Mouse (Mus musculus): ENCODE measurements at regions not wholly inside any gene's neighbourhood (a gene's known extent, or its start where the extent isn't known, plus 50 kb on each side); places are given as distances from the start of the nearest gene placed in this dataset.
"Not testable (repeated sequence)": the region's sequence is repeated elsewhere in the genome, so short reads cannot be mapped to it uniquely, and the experiment has no call there.

DNA sequence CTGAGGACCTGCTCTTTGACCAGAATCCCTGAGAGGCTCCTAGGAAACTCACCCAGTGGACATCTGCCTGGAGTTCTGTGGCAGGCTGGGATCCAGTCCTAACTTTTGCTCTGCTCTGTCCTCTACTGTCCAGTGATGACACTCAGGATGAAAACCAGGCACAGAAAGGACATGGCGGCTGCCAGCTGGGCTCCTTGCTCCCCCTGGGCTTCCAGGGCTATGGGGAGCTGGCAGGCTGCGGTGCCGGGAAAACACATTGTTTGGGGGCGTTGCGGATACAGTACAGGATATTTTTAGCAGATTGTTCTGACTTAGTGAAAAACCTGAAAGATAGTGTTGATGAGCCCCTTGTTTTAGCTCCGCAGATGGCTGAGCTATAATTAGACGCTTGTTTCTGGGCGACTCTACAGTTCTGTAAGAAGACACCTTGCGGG, 94.2 kb upstream of the Klf13 start:
- no peak for DNase-seq (ENCODE audit: low spot score)

- no peak for DNase-seq (ENCODE audit: low spot score)
Observed at GRCm38 (mm10) chr7:64030650-64031049, 91.9 kb upstream of the Klf13 start.

GRCm38 (mm10) chr7:64027100-64027499, 88.4 kb upstream of the Klf13 start:
- no peak for DNase-seq (ENCODE audit: low spot score)

DNA sequence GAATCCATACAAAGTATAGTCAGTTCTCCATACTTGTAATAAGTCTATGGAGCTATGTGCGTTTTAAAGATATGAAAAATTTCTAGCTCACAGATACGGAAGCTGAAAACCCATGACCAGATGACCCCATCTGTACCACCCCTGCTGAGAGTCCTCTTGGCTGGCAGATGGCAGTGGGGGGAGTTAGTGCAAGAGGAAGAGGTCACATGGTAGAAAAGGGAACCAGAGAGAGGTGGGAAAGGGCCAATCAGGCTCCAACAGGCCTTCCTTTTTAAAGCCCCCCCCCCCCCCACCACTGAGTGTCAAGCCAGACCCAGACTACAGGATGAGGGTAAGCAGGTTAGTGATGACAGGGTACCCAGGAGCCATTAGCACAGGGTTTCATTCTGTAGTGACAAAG, 86.4 kb upstream of the Klf13 start:
- no peak for DNase-seq (ENCODE audit: low spot score)

GRCm38 (mm10) chr7:64024253-64024652, 85.5 kb upstream of the Klf13 start:
- no peak for DNase-seq (ENCODE audit: low spot score)

GRCm38 (mm10) chr7:64022711-64023468, 84.2 kb upstream of the Klf13 start:
- no peak for DNase-seq (ENCODE audit: low spot score)

GRCm38 (mm10) chr7:64021241-64022108, 82.8 kb upstream of the Klf13 start:
- DNase-seq (ENCODE audit: low spot score): no peak

DNA sequence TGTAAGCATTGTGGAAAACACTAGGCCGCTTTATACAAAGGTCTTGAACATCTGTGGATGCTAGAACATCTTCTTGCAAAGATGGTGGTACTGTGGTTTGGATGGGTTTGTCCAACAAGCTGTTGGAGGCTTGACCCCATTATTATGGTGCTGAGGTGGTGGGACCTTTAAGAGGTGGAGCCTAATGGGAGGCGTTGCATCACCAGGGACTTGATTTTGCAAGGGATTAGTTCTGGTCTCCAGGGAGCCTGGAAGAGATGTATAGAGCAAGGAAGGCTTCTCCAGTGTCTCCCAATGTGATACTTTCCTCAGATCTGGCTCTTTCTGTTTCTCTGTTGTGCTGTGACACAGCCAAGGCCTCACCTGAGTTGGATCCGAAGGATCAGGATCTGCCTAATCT, 79.4 kb upstream of the Klf13 start:
- DNase-seq (ENCODE audit: low spot score): no peak

DNA sequence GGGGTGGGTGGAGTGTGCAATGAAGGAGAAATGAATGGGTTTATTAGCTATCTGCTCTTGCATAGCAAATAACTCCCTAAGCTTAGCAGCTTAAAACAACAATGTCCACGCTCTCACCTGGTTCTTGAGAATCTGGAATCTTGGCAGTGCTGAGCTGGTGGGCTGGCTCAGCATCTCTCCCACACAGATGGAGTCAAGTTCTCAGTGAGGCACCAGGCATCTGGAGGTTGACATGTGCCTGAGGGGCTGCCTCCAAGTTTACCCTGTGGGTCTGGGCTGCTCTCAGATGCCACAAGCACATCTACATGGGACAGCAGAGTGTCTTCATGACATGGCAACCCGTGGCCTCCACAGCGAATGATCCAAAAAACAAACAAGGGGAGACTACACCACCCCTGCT, 78.2 kb upstream of the Klf13 start:
- DNase-seq (ENCODE audit: low spot score): no peak

DNA sequence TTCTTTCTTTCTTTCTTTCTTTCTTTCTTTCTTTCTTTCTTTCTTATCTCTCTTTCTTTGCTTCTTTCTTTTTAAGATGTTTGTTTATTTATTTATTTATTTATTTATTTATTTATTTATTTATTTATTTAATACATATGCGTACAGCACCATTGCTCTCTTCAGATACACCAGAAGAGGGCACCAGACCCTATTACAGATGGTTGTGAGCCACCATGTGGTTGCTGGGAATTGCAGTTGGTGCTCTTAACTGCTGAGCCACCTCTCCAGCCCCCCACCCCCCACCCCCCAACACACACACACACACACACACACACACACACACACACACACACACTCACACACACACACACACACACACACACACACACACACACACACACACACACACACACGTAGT, 76.4 kb upstream of the Klf13 start:
- not testable (repeated sequence) for DNase-seq (ENCODE audit: low spot score)

DNA sequence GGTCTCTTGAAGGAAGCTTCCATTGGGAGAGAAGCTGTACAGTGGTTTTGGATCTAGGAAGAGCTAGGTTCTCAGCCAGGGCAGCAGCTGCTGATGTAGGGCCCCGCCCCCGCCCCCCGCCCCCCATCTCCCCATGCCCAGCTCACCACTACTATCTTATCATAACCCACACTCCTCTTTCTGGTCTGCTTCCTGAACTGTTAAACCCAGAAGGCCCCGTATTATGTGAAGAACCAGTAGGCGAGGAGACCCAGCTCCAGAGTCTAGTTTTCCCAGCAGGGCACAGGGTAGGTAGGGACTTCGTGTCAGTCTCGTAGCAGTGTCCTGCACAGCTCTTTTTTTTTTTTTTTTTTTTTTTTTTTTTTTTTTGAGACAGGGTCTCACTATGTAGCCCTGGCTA, 75.5 kb upstream of the Klf13 start:
- no peak for DNase-seq (ENCODE audit: low spot score)

DNA sequence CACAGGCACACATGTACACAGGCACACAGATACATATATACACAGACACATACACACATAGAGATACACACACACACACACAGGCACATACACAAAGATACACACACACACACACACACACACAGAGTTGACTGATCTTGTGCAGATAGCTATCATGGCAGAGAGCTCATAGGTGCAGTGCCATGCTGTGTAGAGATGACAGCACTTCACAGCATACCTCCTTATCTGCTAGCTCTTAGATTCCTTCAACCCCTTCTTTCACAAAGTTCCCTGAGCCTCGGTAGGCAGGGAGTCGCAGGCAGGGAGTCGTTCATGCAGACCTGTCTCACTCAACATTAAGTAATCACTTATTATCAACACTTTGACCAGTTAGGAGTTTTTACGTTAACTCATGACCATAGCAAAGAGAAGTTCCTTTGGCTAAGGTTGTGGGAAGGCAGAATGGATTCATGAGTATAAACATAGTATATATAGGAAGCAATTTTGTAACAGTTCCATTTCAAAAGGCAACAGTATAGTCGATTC, 74.4 kb upstream of the Klf13 start:
- no peak for DNase-seq (ENCODE audit: low spot score)

- DNase-seq (ENCODE audit: low spot score): no peak
Observed at GRCm38 (mm10) chr7:64012268-64012601, 73.5 kb upstream of the Klf13 start.

DNA sequence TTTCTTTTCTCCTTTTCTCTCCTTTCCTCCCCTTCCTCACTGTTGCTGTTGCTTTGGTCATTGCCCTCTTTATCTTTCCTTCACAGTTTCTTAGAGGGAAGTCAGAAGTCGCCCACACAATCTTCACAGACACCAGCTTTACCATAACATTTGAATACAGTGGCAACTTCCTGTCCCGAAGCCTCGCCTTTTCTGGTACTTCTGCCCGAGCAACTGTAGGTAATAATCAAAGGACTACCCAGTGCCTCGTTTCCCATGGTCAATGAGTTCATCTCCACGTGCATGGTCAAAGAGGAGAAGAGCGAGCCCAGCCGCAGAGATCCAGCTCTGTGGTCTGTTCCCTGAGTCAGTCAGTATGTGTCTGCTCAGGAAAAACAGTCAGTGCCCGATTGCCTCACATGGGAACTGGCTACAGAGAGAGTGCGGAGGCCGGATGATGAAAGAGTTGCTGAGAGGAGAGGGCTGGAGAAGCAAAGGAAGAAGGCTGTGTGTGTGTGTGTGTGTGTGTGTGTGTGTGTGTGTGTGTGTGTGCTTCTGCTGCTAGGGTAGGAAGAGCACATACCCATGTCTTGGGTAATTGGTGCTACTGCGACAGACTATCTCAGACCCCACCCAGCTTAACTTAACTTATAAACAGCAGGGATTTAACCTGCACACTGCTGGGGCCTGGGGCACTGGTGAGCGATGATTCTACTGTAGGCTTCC, 73.0 kb upstream of the Klf13 start:
- peak; percentile 45 for DNase-seq (ENCODE audit: low spot score)

- peak; percentile 14 for DNase-seq (ENCODE audit: low spot score)
Observed at GRCm38 (mm10) chr7:64010640-64011039, 71.9 kb upstream of the Klf13 start.

DNA sequence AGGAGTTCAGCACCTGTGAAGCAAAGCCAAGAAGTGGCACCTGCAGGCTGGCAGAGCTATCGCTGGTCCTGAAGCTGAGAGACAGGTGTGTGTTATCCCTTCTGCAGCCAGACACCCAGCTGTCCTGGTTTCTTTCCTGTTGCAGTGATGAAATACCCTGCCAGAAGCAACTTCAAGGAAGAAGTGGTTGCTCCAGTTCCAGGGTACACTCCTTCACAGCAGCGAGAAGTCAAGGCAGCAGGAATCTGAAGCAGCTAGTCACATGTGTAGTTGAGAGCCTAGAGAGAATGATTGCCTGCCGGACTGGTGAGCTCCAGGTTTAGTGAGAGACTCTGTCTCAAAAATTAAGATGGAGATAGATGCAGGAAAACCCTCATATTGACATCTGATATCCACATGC, 69.1 kb upstream of the Klf13 start:
- no peak for DNase-seq (ENCODE audit: low spot score)

GRCm38 (mm10) chr7:64006935-64007334, 68.2 kb upstream of the Klf13 start:
- DNase-seq (ENCODE audit: low spot score): no peak

DNA sequence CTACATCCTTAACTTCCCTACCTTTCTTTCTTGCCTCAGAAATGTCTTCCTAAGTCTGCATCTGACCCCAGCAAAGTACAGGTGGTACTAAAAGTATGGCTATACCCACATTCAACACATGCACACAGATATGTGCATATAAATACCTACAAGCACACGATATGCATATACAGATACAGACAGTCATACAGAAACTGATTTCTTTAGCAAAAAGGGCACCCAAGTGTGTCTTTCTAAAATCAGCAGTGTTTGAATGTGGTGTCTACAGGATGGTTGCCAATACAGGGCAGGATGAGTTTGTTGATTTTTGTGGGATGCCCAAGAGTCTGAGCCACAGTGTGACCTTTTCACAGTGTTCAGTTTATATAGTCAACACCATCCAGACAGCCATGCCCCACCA, 67.0 kb upstream of the Klf13 start:
- no peak for DNase-seq (ENCODE audit: low spot score)

DNA sequence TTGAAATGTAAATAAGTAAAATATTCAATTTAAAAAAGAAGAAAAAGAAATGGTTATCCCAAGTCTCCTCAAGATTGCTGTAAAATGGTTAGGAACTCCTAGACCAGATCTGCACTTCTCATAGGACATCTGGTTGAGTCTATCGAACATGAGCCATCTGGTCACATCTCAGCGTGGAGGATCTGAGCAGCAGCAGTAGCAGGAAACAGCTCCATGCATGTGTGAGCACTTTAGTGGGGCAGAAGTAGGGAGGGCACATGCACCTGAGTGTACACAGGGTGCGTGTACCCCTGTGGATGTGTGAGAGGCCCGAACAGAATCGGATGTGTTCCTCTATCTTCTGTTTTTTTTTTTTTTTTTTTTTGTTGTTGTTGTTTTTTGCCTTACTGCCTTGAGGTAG, 65.2 kb upstream of the Klf13 start:
- DNase-seq (ENCODE audit: low spot score): no peak

DNA sequence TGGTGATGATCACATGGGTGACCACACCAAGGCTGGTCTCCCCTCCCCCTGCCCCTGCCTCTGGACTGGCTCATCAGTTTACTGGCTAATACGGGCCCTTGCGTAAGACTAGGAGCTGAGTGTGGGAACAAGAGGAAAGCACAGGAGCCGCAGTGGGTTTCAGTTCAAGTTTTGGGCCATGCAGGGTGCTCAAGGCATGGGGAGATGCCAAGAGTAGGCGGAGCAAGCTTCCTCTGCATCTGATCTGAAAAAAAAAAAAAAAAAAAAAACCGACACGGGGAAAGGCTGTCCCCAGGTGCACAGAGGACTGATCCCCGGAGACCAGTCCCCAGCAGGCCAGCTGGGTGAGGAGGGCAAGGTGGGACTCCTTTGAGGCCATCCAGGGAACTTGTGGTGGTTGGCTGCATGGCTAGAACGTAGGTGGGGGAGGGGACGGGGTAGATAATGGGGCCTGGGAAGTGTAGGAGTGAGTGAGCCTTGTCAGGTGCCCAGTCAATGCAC, 62.9 kb upstream of the Klf13 start:
- no peak for DNase-seq (ENCODE audit: low spot score)

GRCm38 (mm10) chr7:63998995-63999960, 60.6 kb upstream of the Klf13 start:
- no peak for DNase-seq (ENCODE audit: low spot score)
